8 mouse cellular contexts compared by ENCODE assay signal in genomic region chr5:120588569-120589094, GRCm38 (mm10). TPM values are rescaled to one million over a fixed set of nuclear protein-coding genes. Genes with fewer than 3 reads are reported as not detected.
DNase-seq lines count a peak whose midpoint lies in the region; ATAC-seq and TF ChIP-seq lines count a peak whose summit lies in the region.

Gene Tpcn1, minus strand, starts transcription at chr5:120588673.
Gene Iqcd, plus strand, starts transcription at chr5:120589016.

- peak within 1 kb of the TSS; percentile 99 for H3K4me2 ChIP-seq in forebrain, embryonic 14.5 days (ENCODE audit: low read length)

- H3K4me1 ChIP-seq in ES-Bruce4 (ENCODE audit: control insufficient read depth, insufficient read depth, low read length) = no peaks in the 10 kb centered on the region
- peaks cover 18% of the 10 kb centered on the region for H3K4me1 ChIP-seq in forebrain, embryonic 14.5 days (ENCODE audit: control insufficient read depth, insufficient read depth, low read length)
- H3K4me1 ChIP-seq in lung, adult 2 months (ENCODE audit: control insufficient read depth, insufficient read depth, low read length) = peaks cover 15% of the 10 kb centered on the region

- TF ChIP-seq CTCF in ES-Bruce4 (IDR thresholded peaks at IDR 0.05; ENCODE audit: low read depth, low read length) = no peak
- no peak for TF ChIP-seq CTCF in lung, adult 2 months (IDR thresholded peaks at IDR 0.05; ENCODE audit: insufficient read depth, low read length)

- H3K4me3 ChIP-seq in ES-Bruce4 (ENCODE audit: low read depth, low read length) = peak within 1 kb of the TSS; percentile 90
- H3K4me3 ChIP-seq in forebrain, embryonic 14.5 days (ENCODE audit: low read depth, low read length) = peak within 1 kb of the TSS; percentile 77
- H3K4me3 ChIP-seq in lung, adult 2 months (replicated peaks; ENCODE audit: extremely low read depth, low read depth, low read length) = peak within 1 kb of the TSS; percentile 94

- no peaks in the 10 kb centered on the region for H3K9me3 ChIP-seq in ES-Bruce4 (replicated peaks; ENCODE audit: control insufficient read depth, insufficient read depth, low read length, poor library complexity, severe bottlenecking)
- H3K9me3 ChIP-seq in forebrain, embryonic 14.5 days (replicated peaks; ENCODE audit: control insufficient read depth, low read length) = no peaks in the 10 kb centered on the region; the same call in 1 of the 2 replicates

- peak; percentile 95 for TF ChIP-seq POLR2A in ES-Bruce4 (IDR thresholded peaks at IDR 0.05; ENCODE audit: insufficient read depth, low read length)
- peak; percentile 95 for TF ChIP-seq POLR2A in lung, adult 2 months (IDR thresholded peaks at IDR 0.05; ENCODE audit: borderline replicate concordance, extremely low read depth, low read depth, low read length)

- no peak within 1 kb of the TSS for H3K27ac ChIP-seq in ES-Bruce4 (ENCODE audit: insufficient read depth, low read length)
- peak within 1 kb of the TSS; percentile 70; the same call in 1 of the 2 replicates for H3K27ac ChIP-seq in forebrain, embryonic 14.5 days (ENCODE audit: low read depth, low read length)

- WGBS in forebrain, embryonic 14.5 days = under 1% methylated on average over 35 of the region's 35 CpGs
- under 1% methylated on average over 35 of the region's 35 CpGs for WGBS in lung, adult 2 months

- peak within 1 kb of the TSS; percentile 81 for H3K9ac ChIP-seq in ES-Bruce4 (ENCODE audit: low read depth, poor library complexity, severe bottlenecking)
- H3K9ac ChIP-seq in forebrain, embryonic 14.5 days (ENCODE audit: low read length) = peak within 1 kb of the TSS; percentile 84

- H3K36me3 ChIP-seq in ES-Bruce4 (ENCODE audit: control insufficient read depth, insufficient read depth, low read length, poor library complexity, severe bottlenecking) = no peaks in the 10 kb centered on the region
- peaks cover 7% of the 10 kb centered on the region; the same call in 1 of the 2 replicates for H3K36me3 ChIP-seq in forebrain, embryonic 14.5 days (ENCODE audit: control insufficient read depth, insufficient read depth, low read length)

- H3K27me3 ChIP-seq in ES-Bruce4 (ENCODE audit: control insufficient read depth, insufficient read depth, low read length, poor library complexity, severe bottlenecking) = no peaks in the 10 kb centered on the region
- no peaks in the 10 kb centered on the region for H3K27me3 ChIP-seq in forebrain, embryonic 14.5 days (replicated peaks; ENCODE audit: control insufficient read depth, insufficient read depth, low read length)

- DNase-seq in forebrain, embryonic 14.5 days (ENCODE audit: low spot score) = peak; percentile 100
- DNase-seq in heart, postnatal 25 days (ENCODE audit: low spot score) = peak; percentile 98
- peak; percentile 98 to 99 for DNase-seq in layer of hippocampus, adult 18-20 months (ENCODE audit: low spot score in 2 of 2)
- peak; percentile 99 for DNase-seq in lung, adult 2 months
- peak; percentile 99 to 100 for DNase-seq in thymus, adult 18-20 months

- TF ChIP-seq EP300 in ES-Bruce4 (IDR thresholded peaks at IDR 0.05; ENCODE audit: insufficient read depth, low read depth, low read length) = no peak

- peak; percentile 96 for ATAC-seq in cerebellum, adult (ENCODE audit: insufficient number of reproducible peaks, low FRiP score, low TSS enrichment)
- ATAC-seq in forebrain, embryonic 14.5 days = peak; percentile 99
- ATAC-seq in neutrophil, adult 5-6 weeks (ENCODE audit: extremely low read depth, insufficient number of reproducible peaks, low FRiP score, poor library complexity, severe bottlenecking) = peak; percentile 90

- intact Hi-C loops in heart, postnatal 25 days (cut with DNase I) = loop anchor here (5.0 kb wide), 1 partner anchor 76 kb away; the partner anchor contains the start of gene Slc8b1

RNA-seq across cellular contexts. Expression of gene Tpcn1, which starts in this region (rescaled TPM):
- polyA plus RNA-seq in ES-Bruce4 (2011; ENCODE audit: insufficient read depth, insufficient read length, low read depth, missing spikeins) = 13.2 and 17.1 TPM in 2 replicates
- 10.5 and 13.3 TPM in 2 replicates for polyA plus RNA-seq in forebrain, embryonic 14.5 days (2014; fragmentation: Nextera tagmentation; extraction: Ambion mirVana)
- 10 to 100 TPM; 36.0 to 37.9 TPM for total RNA-seq in heart, postnatal 25 days (2021)
- total RNA-seq in layer of hippocampus, adult 18-20 months (2021) = 10 to 100 TPM; 33.9 to 37.0 TPM
- polyA plus RNA-seq in lung, adult 2 months (2012; rRNA removed) = 75.8 and 89.2 TPM in 2 replicates
- total RNA-seq in neutrophil, adult 5-6 weeks (2017) = 15.6 and 15.9 TPM in 2 replicates

RNA-seq across cellular contexts. Expression of gene Iqcd, which starts in this region (rescaled TPM):
- 0.37 and 0.43 TPM in 2 replicates for polyA plus RNA-seq in ES-Bruce4 (2011; ENCODE audit: insufficient read depth, insufficient read length, low read depth, missing spikeins)
- 2.0 and 2.4 TPM in 2 replicates for polyA plus RNA-seq in forebrain, embryonic 14.5 days (2014; fragmentation: Nextera tagmentation; extraction: Ambion mirVana)
- total RNA-seq in heart, postnatal 25 days (2021) = not detected
- total RNA-seq in layer of hippocampus, adult 18-20 months (2021) = 1 to 10 TPM in 1 of 2 experiments, under 1 TPM in 1; 0.99 to 1.0 TPM
- polyA plus RNA-seq in lung, adult 2 months (2012; rRNA removed) = 2.0 and 2.4 TPM in 2 replicates
- total RNA-seq in neutrophil, adult 5-6 weeks (2017) = 0.47 TPM in 1 of 2 replicates, not detected in the other
